In the genomic region with DNA sequence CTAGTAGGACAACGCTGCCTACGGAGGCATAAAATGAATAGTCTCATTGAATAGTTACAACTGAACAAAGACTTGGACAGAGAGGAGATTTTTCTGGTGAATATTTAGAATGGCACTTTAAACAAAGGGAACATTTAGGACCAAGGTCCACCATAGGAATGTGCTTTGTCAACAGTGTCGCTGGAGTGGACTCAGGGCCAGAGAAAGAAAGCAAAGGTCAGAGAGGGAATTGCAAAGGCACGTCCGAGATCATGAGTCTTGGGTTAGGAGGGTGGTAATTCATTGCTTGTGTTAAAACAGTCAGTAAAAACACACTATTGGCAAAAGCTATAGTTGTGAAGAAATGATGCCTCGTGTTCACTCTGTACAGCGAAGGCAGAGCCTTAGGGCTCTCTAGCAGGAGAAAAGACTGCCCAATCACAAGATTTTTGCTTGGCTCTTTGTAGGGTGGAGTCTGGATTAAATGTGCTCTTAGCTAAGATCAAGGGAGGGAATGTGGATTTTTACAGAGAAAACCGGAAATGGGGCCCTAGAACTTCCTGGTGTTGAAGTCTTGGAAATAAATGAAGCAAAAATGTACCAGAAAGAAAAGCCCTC, we compare ENCODE assay signal across 18 mouse cellular contexts.
DNase-seq lines count a peak whose midpoint lies in the region; ATAC-seq and TF ChIP-seq lines count a peak whose summit lies in the region.
"Had no signal": no experiment of that assay in that cellular context is flagged by ENCODE, and none has a peak within 500 bp of the region (broad histone marks: within the 10 kb centered on the region; RNA-seq: fewer than 3 reads in every experiment).

No protein-coding gene starts in this region.

- ATAC-seq in intestine, embryonic 15.5 days: peak; percentile 81
- peak; percentile 67 for ATAC-seq in liver, embryonic 14.5 days (ENCODE audit: insufficient read depth)
- no peak for ATAC-seq in midbrain, embryonic 13.5 days
- no peak for ATAC-seq in neural tube, embryonic 15.5 days (ENCODE audit: low FRiP score)
- ATAC-seq: inflammation-experienced regulatory T-cells, adult 6 months had no signal

- H3K4me2 ChIP-seq in intestine, embryonic 15.5 days (replicated peaks): no peak overlapping the region
- H3K4me2 ChIP-seq in liver, embryonic 14.5 days (ENCODE audit: low read depth): no peak overlapping the region
- no peak overlapping the region for H3K4me2 ChIP-seq in midbrain, embryonic 13.5 days (replicated peaks)
- H3K4me2 ChIP-seq in neural tube, embryonic 15.5 days: no peak overlapping the region
- H3K4me2 ChIP-seq: embryonic facial prominence, embryonic 15.5 days; forebrain, embryonic 13.5 days; heart, embryonic 13.5 days; limb, embryonic 13.5 days had no signal

- no peaks in the 10 kb centered on the region for H3K9me3 ChIP-seq in intestine, embryonic 15.5 days
- H3K9me3 ChIP-seq in liver, embryonic 14.5 days (ENCODE audit: control insufficient read depth, low read length): no peaks in the 10 kb centered on the region
- H3K9me3 ChIP-seq in midbrain, embryonic 13.5 days: no peaks in the 10 kb centered on the region
- H3K9me3 ChIP-seq in neural tube, embryonic 15.5 days (replicated peaks): no peaks in the 10 kb centered on the region
- H3K9me3 ChIP-seq: embryonic facial prominence, embryonic 15.5 days; forebrain, embryonic 13.5 days; heart, embryonic 13.5 days; limb, embryonic 13.5 days had no signal

- TF ChIP-seq CTCF in liver, embryonic 14.5 days (IDR thresholded peaks at IDR 0.05; ENCODE audit: low read depth): no peak

- WGBS in intestine, embryonic 15.5 days: 52% methylated on average over 8 of the region's 8 CpGs
- 64% methylated on average over 8 of the region's 8 CpGs for WGBS in liver, embryonic 14.5 days (ENCODE audit: insufficient replicate concordance)
- 49% methylated on average over 8 of the region's 8 CpGs for WGBS in midbrain, embryonic 13.5 days
- 32% methylated on average over 8 of the region's 8 CpGs for WGBS in neural tube, embryonic 15.5 days

- peak overlapping the region; percentile 27; the same call in 1 of the 2 replicates for H3K27ac ChIP-seq in intestine, embryonic 15.5 days
- H3K27ac ChIP-seq in liver, embryonic 14.5 days: no peak overlapping the region; the same call in 1 of the 2 replicates
- H3K27ac ChIP-seq in midbrain, embryonic 13.5 days: no peak overlapping the region
- no peak overlapping the region for H3K27ac ChIP-seq in neural tube, embryonic 15.5 days (replicated peaks)
- H3K27ac ChIP-seq: embryonic facial prominence, embryonic 15.5 days; forebrain, embryonic 13.5 days; heart, embryonic 13.5 days; limb, embryonic 13.5 days had no signal

- peak; percentile 55 for DNase-seq in adipocyte (ENCODE audit: low spot score)
- DNase-seq in kidney, postnatal 10 days: peak; percentile 32
- DNase-seq in liver, embryonic 14.5 days (ENCODE audit: low read depth in 3 of 3, low spot score in 3 of 3): peak; percentile 16 to 26 (median 23)
- DNase-seq in right cerebral cortex, adult 18-20 months: no peak
- no peak for DNase-seq in frontal cortex, postnatal 10 days (ENCODE audit: low spot score in 2 of 2)
- DNase-seq: adrenal gland, postnatal 25 days; B cell, adult 2 months; cerebellum, postnatal 36 days; gastrocnemius, postnatal 36 days; midbrain, embryonic 14.5 days had no signal

- H3K36me3 ChIP-seq in intestine, embryonic 15.5 days: no peaks in the 10 kb centered on the region
- no peaks in the 10 kb centered on the region for H3K36me3 ChIP-seq in liver, embryonic 14.5 days (replicated peaks; ENCODE audit: control insufficient read depth, insufficient read depth, low read depth)
- no peaks in the 10 kb centered on the region for H3K36me3 ChIP-seq in midbrain, embryonic 13.5 days
- no peaks in the 10 kb centered on the region for H3K36me3 ChIP-seq in neural tube, embryonic 15.5 days
- H3K36me3 ChIP-seq: embryonic facial prominence, embryonic 15.5 days; limb, embryonic 13.5 days had no signal

- no peaks in the 10 kb centered on the region for H3K27me3 ChIP-seq in intestine, embryonic 15.5 days (replicated peaks)
- no peaks in the 10 kb centered on the region for H3K27me3 ChIP-seq in liver, embryonic 14.5 days (ENCODE audit: control insufficient read depth, insufficient read depth, low read length)
- H3K27me3 ChIP-seq in midbrain, embryonic 13.5 days: no peaks in the 10 kb centered on the region
- H3K27me3 ChIP-seq in neural tube, embryonic 15.5 days (replicated peaks): no peaks in the 10 kb centered on the region
- H3K27me3 ChIP-seq: embryonic facial prominence, embryonic 15.5 days; forebrain, embryonic 13.5 days; heart, embryonic 13.5 days; limb, embryonic 13.5 days had no signal

- H3K9ac ChIP-seq in intestine, embryonic 15.5 days: no peak overlapping the region
- H3K9ac ChIP-seq in liver, embryonic 14.5 days (replicated peaks): no peak overlapping the region
- H3K9ac ChIP-seq in midbrain, embryonic 13.5 days (replicated peaks): no peak overlapping the region
- no peak overlapping the region for H3K9ac ChIP-seq in neural tube, embryonic 15.5 days (replicated peaks)
- H3K9ac ChIP-seq: embryonic facial prominence, embryonic 15.5 days; forebrain, embryonic 13.5 days; heart, embryonic 13.5 days; limb, embryonic 13.5 days had no signal

- no peak overlapping the region for H3K4me3 ChIP-seq in intestine, embryonic 15.5 days (replicated peaks)
- H3K4me3 ChIP-seq in liver, embryonic 14.5 days (ENCODE audit: insufficient read depth in 1 of 2, low read depth in 2 of 2, low read length in 2 of 2): no peak overlapping the region
- H3K4me3 ChIP-seq in midbrain, embryonic 13.5 days (replicated peaks): no peak overlapping the region
- no peak overlapping the region for H3K4me3 ChIP-seq in neural tube, embryonic 15.5 days (replicated peaks)
- H3K4me3 ChIP-seq: embryonic facial prominence, embryonic 15.5 days; forebrain, embryonic 13.5 days; heart, embryonic 13.5 days; limb, embryonic 13.5 days had no signal

- no peaks in the 10 kb centered on the region for H3K4me1 ChIP-seq in intestine, embryonic 15.5 days (replicated peaks)
- no peaks in the 10 kb centered on the region for H3K4me1 ChIP-seq in liver, embryonic 14.5 days (replicated peaks; ENCODE audit: control insufficient read depth in 2 of 2, insufficient read depth in 2 of 2, low read length in 1 of 2)
- H3K4me1 ChIP-seq in midbrain, embryonic 13.5 days (replicated peaks): no peaks in the 10 kb centered on the region
- H3K4me1 ChIP-seq in neural tube, embryonic 15.5 days: no peaks in the 10 kb centered on the region
- H3K4me1 ChIP-seq: embryonic facial prominence, embryonic 15.5 days; forebrain, embryonic 13.5 days; heart, embryonic 13.5 days; limb, embryonic 13.5 days had no signal

- no peak for TF ChIP-seq EP300 in liver, embryonic 14.5 days (IDR thresholded peaks at IDR 0.05; ENCODE audit: low read depth)

Comparison
In these comparisons a context has a peak if more than half of its experiments do, and no peak if none do; other contexts are left out.
1. DNase-seq: peak in adipocyte (single experiment), kidney, postnatal 10 days (single experiment) and liver, embryonic 14.5 days (3 of 3); none in right cerebral cortex, adult 18-20 months (single experiment) and frontal cortex, postnatal 10 days (0 of 2).
2. ATAC-seq: peak in intestine, embryonic 15.5 days (single experiment) and liver, embryonic 14.5 days (single experiment); none in midbrain, embryonic 13.5 days (single experiment) and neural tube, embryonic 15.5 days (single experiment).